Mouse (Mus musculus) limb, embryonic 12.5 days (tissue): ENCODE data around the gene Stard13. TPM values are rescaled to one million over a fixed set of nuclear protein-coding genes. Genes with fewer than 3 reads are reported as not detected.
A peak's percentile ranks its signal among the peaks of the same experiment; 100 is the strongest.

Experiments used
- ATAC-seq: fragments of 200-750 bp; cut with Nextera tagmentation; 2 replicates; pipeline ENCODE4 v1.8.0; 2017; ENCODE audit warnings: low read depth, moderate TSS enrichment; ENCODE audit not compliant: insufficient number of reproducible peaks, insufficient read depth, low FRiP score, low TSS enrichment
- H3K27ac ChIP-seq: fragments of 300-500 bp; sonication (generic); 2 replicates; pipeline ENCODE4 v1.5.1; 2016; ENCODE audit warnings: mild to moderate bottlenecking, moderate library complexity
- H3K27me3 ChIP-seq: fragments of 300-500 bp; sonication (generic); 2 replicates; pipeline ENCODE4 v1.6.1; 2016; ENCODE audit warnings: mild to moderate bottlenecking, moderate library complexity
- H3K36me3 ChIP-seq: fragments of 300-500 bp; sonication (generic); 2 replicates; pipeline ENCODE4 v1.6.1; 2016; ENCODE audit warnings: mild to moderate bottlenecking, moderate library complexity
- H3K4me1 ChIP-seq: fragments of 300-500 bp; sonication (generic); replicated peaks from 2 replicates; pipeline ENCODE4 v1.6.1; 2016
- H3K4me2 ChIP-seq: fragments of 300-500 bp; sonication (generic); 2 replicates; pipeline ENCODE4 v1.6.1; 2016; ENCODE audit warnings: mild to moderate bottlenecking, moderate library complexity
- H3K4me3 ChIP-seq: fragments of 300-500 bp; sonication (generic); replicated peaks from 2 replicates; pipeline ENCODE4 v1.5.1; 2016; ENCODE audit warnings: mild to moderate bottlenecking
- H3K9ac ChIP-seq: fragments of 300-500 bp; sonication (generic); replicated peaks from 2 replicates; pipeline ENCODE4 v1.6.1; 2016; ENCODE audit warnings: mild to moderate bottlenecking, moderate library complexity
- H3K9me3 ChIP-seq: fragments of 300-500 bp; sonication (generic); 2 replicates; pipeline ENCODE4 v1.6.1; 2016; ENCODE audit warnings: mild to moderate bottlenecking, moderate library complexity
- WGBS: fragments of 180-500 bp; shearing (Covaris S2); methylation state at CpG from one replicate; pipeline ENCODE4 v1.1.7; 2016; 5-methylcytosine and 5-hydroxymethylcytosine counted together
- polyA plus RNA-seq: library from polyadenylated mRNA; unstranded; fragments of >200 nt; fragmentation: Nextera tagmentation; extraction: Ambion mirVana; gene quantifications from 2 replicates; pipeline ENCODE4 v1.2.1, GENCODE M21; 2016

Gene Stard13
- polyA plus RNA-seq, 1 experiment from 2014 or later: 7.9 TPM

GRCm38 (mm10) chr5:151248084-151248483 lies 14.4 kb upstream of the Stard13 start:
- WGBS: 58% methylated on average over 2 of the region's 2 CpGs
- H3K27ac ChIP-seq: no peak overlapping the region
- no peaks in the 10 kb centered on the region for H3K9me3 ChIP-seq
- H3K4me3 ChIP-seq: no peak overlapping the region
- no peak overlapping the region for H3K9ac ChIP-seq
- no peaks in the 10 kb centered on the region for H3K27me3 ChIP-seq
- H3K4me2 ChIP-seq: no peak overlapping the region
- H3K36me3 ChIP-seq: no peaks in the 10 kb centered on the region
- peaks cover 13% of the 10 kb centered on the region; the same call in 1 of the 2 replicates for H3K4me1 ChIP-seq
- no peak for ATAC-seq

GRCm38 (mm10) chr5:151247115-151247875 lies 13.7 kb upstream of the Stard13 start:
- Histone ChIP-seq H3K9me3 (no peaks in the 10 kb centered on the region), H3K4me1 (peaks cover 13% of the 10 kb centered on the region; the same call in 1 of the 2 replicates), H3K27ac (peak overlapping the region; percentile 32; the same call in 1 of the 2 replicates), H3K4me2 (peak overlapping the region; percentile 17; the same call in 1 of the 2 replicates), H3K4me3 (no peak overlapping the region), H3K36me3 (no peaks in the 10 kb centered on the region), H3K27me3 (no peaks in the 10 kb centered on the region), H3K9ac (no peak overlapping the region)
- WGBS: 32% methylated on average over 11 of the region's 11 CpGs
- no peak for ATAC-seq

DNA sequence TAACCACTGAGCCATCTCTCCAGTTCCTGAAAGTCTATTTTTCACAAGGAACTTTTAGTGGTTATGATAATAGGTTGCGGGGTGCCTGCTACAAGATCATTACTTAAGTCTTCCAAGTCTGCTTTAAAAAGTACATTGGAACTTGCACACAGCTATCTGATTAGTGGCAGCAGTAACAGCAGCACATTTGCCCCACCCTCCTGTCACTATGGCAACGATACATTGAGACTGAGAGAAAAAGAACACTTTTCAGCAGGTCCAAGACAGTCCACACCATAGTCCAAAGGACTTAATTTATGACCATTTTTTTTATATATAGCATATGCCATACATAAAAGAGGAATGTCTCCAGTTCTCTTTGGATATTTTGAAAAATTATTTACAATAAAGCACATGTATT lies 12.7 kb upstream of the Stard13 start:
- Histone ChIP-seq H3K4me2 (no peak overlapping the region), H3K9ac (no peak overlapping the region), H3K9me3 (no peaks in the 10 kb centered on the region), H3K27ac (no peak overlapping the region), H3K4me3 (no peak overlapping the region), H3K4me1 (peaks cover 13% of the 10 kb centered on the region; the same call in 1 of the 2 replicates), H3K36me3 (no peaks in the 10 kb centered on the region), H3K27me3 (no peaks in the 10 kb centered on the region)
- WGBS: 82% methylated on average over 2 of the region's 2 CpGs
- no peak for ATAC-seq

- H3K36me3 ChIP-seq: no peaks in the 10 kb centered on the region
- no peak overlapping the region for H3K27ac ChIP-seq
- H3K9me3 ChIP-seq: no peaks in the 10 kb centered on the region
- no peak overlapping the region for H3K9ac ChIP-seq
- H3K4me2 ChIP-seq: no peak overlapping the region
- no peaks in the 10 kb centered on the region for H3K27me3 ChIP-seq
- no peak overlapping the region for H3K4me3 ChIP-seq
- no peak for ATAC-seq
- H3K4me1 ChIP-seq: peaks cover 13% of the 10 kb centered on the region; the same call in 1 of the 2 replicates
- WGBS: 81% methylated on average over 5 of the region's 5 CpGs
Measured at GRCm38 (mm10) chr5:151245571-151245970, 11.9 kb upstream of the Stard13 start.

DNA sequence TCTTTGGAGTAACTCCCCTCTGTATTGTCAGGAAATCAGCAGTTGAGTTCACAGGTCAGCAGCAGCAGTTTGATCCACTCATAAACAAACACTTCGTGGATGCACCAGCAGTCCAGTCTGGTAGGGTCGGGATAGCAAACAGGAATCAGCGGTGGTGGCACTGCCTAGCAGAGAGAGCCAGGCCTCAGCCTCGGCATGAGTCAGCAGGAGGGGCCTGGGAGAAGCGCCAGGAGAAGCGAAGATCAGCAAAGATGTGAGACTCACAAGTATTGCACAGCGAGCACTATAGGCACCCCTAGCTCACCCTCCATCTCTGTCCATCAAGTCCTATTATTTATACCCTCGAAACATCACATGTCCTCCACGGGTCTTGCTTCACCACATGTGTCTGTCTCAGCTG lies 5.1 kb upstream of the Stard13 start:
- Histone ChIP-seq H3K27me3 (peaks cover 16% of the 10 kb centered on the region), H3K9ac (no peak overlapping the region), H3K4me1 (peaks cover 3% of the 10 kb centered on the region; the same call in 1 of the 2 replicates), H3K4me2 (no peak overlapping the region), H3K4me3 (no peak overlapping the region), H3K9me3 (no peaks in the 10 kb centered on the region), H3K36me3 (no peaks in the 10 kb centered on the region), H3K27ac (no peak overlapping the region)
- no peak for ATAC-seq
- 82% methylated on average over 9 of the region's 9 CpGs for WGBS

DNA sequence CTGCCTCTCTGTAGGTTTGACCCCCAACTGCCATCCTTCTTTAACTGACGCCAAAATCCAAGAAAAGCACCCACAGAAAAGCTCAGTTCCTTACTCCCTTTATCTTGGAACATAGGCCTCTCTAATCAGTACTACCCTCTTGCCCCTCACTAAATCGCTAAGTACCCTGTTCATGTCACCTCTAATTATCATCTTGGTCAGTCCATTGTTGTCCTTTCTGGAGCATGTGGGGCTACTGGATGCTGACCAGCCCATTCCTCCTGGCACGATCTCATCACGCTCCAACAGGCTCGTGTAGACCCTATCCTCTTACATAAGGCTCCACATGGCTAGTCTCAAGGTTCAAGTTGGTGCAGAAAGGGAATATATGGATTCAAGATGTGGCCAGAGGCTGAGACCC lies 2.8 kb upstream of the Stard13 start:
- Histone ChIP-seq H3K36me3 (no peaks in the 10 kb centered on the region), H3K4me1 (peaks cover 15% of the 10 kb centered on the region), H3K9me3 (no peaks in the 10 kb centered on the region), H3K27me3 (peaks cover 36% of the 10 kb centered on the region), H3K27ac (no peak overlapping the region), H3K9ac (no peak overlapping the region), H3K4me3 (no peak overlapping the region), H3K4me2 (no peak overlapping the region)
- ATAC-seq: no peak
- 89% methylated on average over 5 of the region's 5 CpGs for WGBS

DNA sequence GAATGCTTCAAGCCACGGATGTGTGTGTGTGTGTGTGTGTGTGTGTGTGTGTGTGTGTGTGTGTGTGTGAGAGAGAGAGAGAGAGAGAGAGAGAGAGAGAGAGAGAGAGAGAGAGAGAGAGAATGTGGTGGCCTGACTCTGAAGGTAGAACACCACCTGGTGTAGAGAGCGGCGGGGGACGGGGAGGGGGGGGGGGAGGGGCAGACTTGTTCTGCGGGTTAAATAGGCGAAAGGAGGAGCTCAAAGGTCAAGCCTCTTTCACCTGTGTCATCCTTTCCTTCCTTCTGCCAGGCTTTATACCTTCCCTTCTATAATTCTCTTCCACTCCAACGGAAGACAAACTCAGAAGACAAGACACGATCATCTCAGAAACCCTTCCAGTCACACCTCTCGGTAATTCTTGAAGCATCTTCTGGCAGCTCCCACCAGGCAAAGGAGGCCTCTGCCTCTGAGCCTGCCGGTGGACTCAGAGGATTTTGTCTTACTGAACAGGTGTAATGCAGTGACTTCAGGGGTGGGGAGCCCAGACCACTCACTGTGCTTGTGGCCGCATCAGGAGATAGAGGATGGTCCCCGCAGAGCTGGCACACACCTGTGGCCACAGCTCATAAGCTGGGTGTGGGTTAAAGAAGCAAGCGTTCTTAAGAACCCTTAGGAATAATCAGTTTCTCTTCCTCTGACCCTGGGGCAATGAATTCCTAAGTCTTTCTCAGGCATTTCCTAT lies 898 bp downstream of the Stard13 start:
- H3K27me3 ChIP-seq: peaks cover 36% of the 10 kb centered on the region
- H3K27ac ChIP-seq: no peak overlapping the region
- no peaks in the 10 kb centered on the region for H3K9me3 ChIP-seq
- no peak overlapping the region for H3K9ac ChIP-seq
- H3K4me2 ChIP-seq: peak overlapping the region; percentile 91
- no peak for ATAC-seq
- peaks cover 15% of the 10 kb centered on the region for H3K4me1 ChIP-seq
- 21% methylated on average over 10 of the region's 13 CpGs for WGBS
- no peaks in the 10 kb centered on the region for H3K36me3 ChIP-seq
- peak overlapping the region; percentile 56 for H3K4me3 ChIP-seq

DNA sequence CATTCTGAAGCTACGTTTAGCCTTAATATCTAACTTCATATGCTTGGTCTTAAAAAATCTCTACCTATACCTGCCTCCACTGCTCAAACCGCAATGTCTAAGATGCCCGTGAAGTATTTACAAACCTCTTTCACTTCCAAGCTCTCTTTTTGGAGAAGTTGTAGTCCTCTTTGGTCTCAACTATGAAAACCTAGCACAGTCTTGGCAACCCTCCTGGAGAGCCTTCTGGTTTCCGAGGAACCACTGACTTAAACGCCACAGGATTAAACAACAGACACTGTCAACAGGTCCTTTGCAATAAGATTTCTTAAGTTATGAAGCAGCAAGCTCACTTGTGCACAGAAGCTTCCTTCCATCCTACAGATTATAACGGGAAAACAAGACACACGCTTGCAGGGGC lies 1.8 kb downstream of the Stard13 start:
- H3K4me2 ChIP-seq: no peak overlapping the region

DNA sequence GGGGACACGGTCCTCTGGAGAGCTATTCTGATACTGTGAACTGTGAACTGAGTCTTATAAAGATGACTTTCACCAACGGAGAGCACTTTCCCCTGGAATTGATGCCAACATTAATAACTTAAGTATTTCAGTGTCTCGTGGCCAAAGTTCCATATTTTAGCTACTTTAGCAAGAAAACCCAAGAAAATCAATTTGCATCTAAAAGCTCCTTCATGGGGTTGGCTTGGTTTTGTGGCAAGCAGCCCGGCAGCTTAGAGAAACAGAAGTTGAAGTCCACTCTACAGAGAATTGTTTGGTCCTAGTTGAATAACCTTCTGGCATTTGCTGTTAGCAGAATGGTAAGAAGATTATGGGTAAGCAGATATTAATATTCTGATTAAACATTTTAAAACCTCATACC lies 2.2 kb downstream of the Stard13 start:
- Histone ChIP-seq H3K9ac (no peak overlapping the region), H3K4me2 (no peak overlapping the region), H3K4me1 (peaks cover 15% of the 10 kb centered on the region), H3K36me3 (no peaks in the 10 kb centered on the region), H3K9me3 (no peaks in the 10 kb centered on the region), H3K4me3 (no peak overlapping the region), H3K27ac (no peak overlapping the region), H3K27me3 (peaks cover 34% of the 10 kb centered on the region)
- 86% methylated on average over 4 of the region's 4 CpGs for WGBS
- no peak for ATAC-seq

More for the DNA sequence above, 1.8 kb downstream of the Stard13 start:
- no peak for ATAC-seq
- Histone ChIP-seq H3K4me3 (no peak overlapping the region), H3K36me3 (no peaks in the 10 kb centered on the region), H3K9me3 (no peaks in the 10 kb centered on the region), H3K27me3 (peaks cover 36% of the 10 kb centered on the region), H3K27ac (no peak overlapping the region), H3K9ac (no peak overlapping the region), H3K4me1 (peaks cover 15% of the 10 kb centered on the region)
- WGBS: 90% methylated on average over 7 of the region's 7 CpGs

DNA sequence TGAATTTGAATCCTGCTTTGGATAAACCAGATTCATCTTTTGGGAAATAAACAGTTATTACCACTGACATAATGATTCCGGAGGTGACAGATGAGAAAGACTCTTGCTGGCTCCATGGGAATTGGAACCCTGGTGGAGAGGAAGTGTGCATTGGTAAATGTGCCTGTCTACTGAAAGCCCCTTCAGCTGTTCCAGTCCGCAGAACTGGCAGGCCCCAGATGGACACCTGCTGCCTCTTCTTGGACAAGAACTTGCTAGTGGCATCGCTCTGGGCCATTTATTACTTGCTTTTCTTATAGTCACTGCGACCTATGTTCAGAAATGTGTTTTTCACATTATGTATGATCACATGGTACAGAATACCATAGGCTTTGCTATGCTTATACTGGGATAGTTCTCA lies 3.2 kb downstream of the Stard13 start:
- H3K27ac ChIP-seq: no peak overlapping the region
- H3K4me1 ChIP-seq: peaks cover 15% of the 10 kb centered on the region
- H3K9me3 ChIP-seq: no peaks in the 10 kb centered on the region
- WGBS: 85% methylated on average over 4 of the region's 4 CpGs
- H3K4me3 ChIP-seq: no peak overlapping the region
- no peak overlapping the region for H3K9ac ChIP-seq
- H3K4me2 ChIP-seq: no peak overlapping the region
- no peak for ATAC-seq
- peaks cover 31% of the 10 kb centered on the region for H3K27me3 ChIP-seq
- H3K36me3 ChIP-seq: no peaks in the 10 kb centered on the region

GRCm38 (mm10) chr5:151228367-151229005 lies 5.2 kb downstream of the Stard13 start:
- WGBS: 79% methylated on average over 13 of the region's 13 CpGs

More at GRCm38 (mm10) chr5:151228367-151229005, 5.2 kb downstream of the Stard13 start:
- H3K4me2 ChIP-seq: no peak overlapping the region
- no peaks in the 10 kb centered on the region for H3K36me3 ChIP-seq
- H3K4me1 ChIP-seq: peaks cover 10% of the 10 kb centered on the region
- H3K27me3 ChIP-seq: peaks cover 18% of the 10 kb centered on the region
- H3K9me3 ChIP-seq: no peaks in the 10 kb centered on the region
- H3K4me3 ChIP-seq: no peak overlapping the region
- no peak overlapping the region for H3K27ac ChIP-seq
- no peak for ATAC-seq
- no peak overlapping the region for H3K9ac ChIP-seq
